Mouse (Mus musculus) liver, embryonic 13.5 days (tissue): ENCODE results near the gene Cdh23. TPM values are rescaled to one million over a fixed set of nuclear protein-coding genes. Genes with fewer than 3 reads are reported as not detected.

Experiments used
- ATAC-seq: fragments of 200-750 bp; cut with Nextera tagmentation; 2 replicates; pipeline ENCODE4 v1.8.0; 2017; ENCODE audit warnings: low read depth, mild to moderate bottlenecking, moderate number of reproducible peaks, moderate library complexity
- DNase-seq: peaks from one replicate; pipeline ENCODE4 v3.0.0; 2022
- H3K27ac ChIP-seq: fragments of 300-500 bp; sonication (generic); 2 replicates; pipeline ENCODE4 v1.5.1; 2015; ENCODE audit warnings: moderate library complexity, mild to moderate bottlenecking, inconsistent platforms
- H3K27me3 ChIP-seq: fragments of 300-500 bp; sonication (generic); 2 replicates; pipeline ENCODE4 v1.6.1; 2015; ENCODE audit warnings: mild to moderate bottlenecking, inconsistent platforms
- H3K36me3 ChIP-seq: fragments of 300-500 bp; sonication (generic); 2 replicates; pipeline ENCODE4 v1.6.1; 2015; ENCODE audit warnings: mild to moderate bottlenecking, inconsistent platforms
- H3K4me1 ChIP-seq: fragments of 300-500 bp; sonication (generic); replicated peaks from 2 replicates; pipeline ENCODE4 v1.6.1; 2015; ENCODE audit warnings: inconsistent platforms
- H3K4me2 ChIP-seq: fragments of 300-500 bp; sonication (generic); 2 replicates; pipeline ENCODE4 v1.6.1; 2015; ENCODE audit warnings: inconsistent platforms, mild to moderate bottlenecking, moderate library complexity
- H3K4me3 ChIP-seq: fragments of 300-500 bp; sonication (generic); replicated peaks from 2 replicates; pipeline ENCODE4 v1.5.1; 2015; ENCODE audit warnings: mild to moderate bottlenecking, inconsistent platforms
- H3K9ac ChIP-seq: fragments of 300-500 bp; sonication (generic); 2 replicates; pipeline ENCODE4 v1.6.1; 2015; ENCODE audit warnings: mild to moderate bottlenecking, inconsistent platforms
- H3K9me3 ChIP-seq: fragments of 300-500 bp; sonication (generic); replicated peaks from 2 replicates; pipeline ENCODE4 v1.6.1; 2016; ENCODE audit warnings: inconsistent platforms
- WGBS: fragments of 180-500 bp; shearing (Covaris S2); methylation state at CpG from one replicate; pipeline ENCODE4 v1.1.7; 2015; ENCODE audit not compliant: insufficient replicate concordance; 5-methylcytosine and 5-hydroxymethylcytosine counted together
- polyA plus RNA-seq: library from polyadenylated mRNA; unstranded; fragments of >200 nt; fragmentation: Nextera tagmentation; extraction: Ambion mirVana; gene quantifications from 2 replicates; pipeline ENCODE4 v1.2.1, GENCODE M21; 2015

Cdh23 gene
- polyA plus RNA-seq, 1 experiment from 2014 or later = 0.16 TPM

DNA sequence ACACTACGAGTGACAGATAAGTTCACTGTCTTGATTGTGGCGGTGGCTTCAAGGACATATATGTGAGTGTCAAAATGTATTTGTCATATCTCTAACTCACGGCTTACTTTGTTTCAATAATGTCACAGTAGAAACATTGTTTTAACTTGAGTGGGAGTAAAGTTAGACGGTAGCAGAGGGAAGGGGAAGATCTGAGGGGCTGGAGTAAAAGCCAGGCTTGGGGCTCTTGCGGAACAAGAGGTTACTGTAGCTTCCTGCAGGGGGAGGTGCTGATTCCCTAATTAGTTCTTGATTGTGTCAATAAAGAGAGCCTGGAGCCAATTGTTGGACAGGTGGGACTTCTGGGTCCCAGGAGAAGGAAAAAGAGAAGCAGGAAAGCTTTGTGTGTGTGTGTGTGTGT lies 70.2 kb downstream of the Cdh23 start:
- WGBS = 50% methylated on average over 5 of the region's 5 CpGs
- H3K27ac ChIP-seq = no peak overlapping the region
- no peaks in the 10 kb centered on the region for H3K9me3 ChIP-seq
- no peaks in the 10 kb centered on the region for H3K4me1 ChIP-seq
- ATAC-seq (no peak), DNase-seq (no peak)
- no peak overlapping the region for H3K4me3 ChIP-seq
- H3K36me3 ChIP-seq = no peaks in the 10 kb centered on the region
- no peak overlapping the region for H3K9ac ChIP-seq
- H3K27me3 ChIP-seq = no peaks in the 10 kb centered on the region
- no peak overlapping the region for H3K4me2 ChIP-seq

DNA sequence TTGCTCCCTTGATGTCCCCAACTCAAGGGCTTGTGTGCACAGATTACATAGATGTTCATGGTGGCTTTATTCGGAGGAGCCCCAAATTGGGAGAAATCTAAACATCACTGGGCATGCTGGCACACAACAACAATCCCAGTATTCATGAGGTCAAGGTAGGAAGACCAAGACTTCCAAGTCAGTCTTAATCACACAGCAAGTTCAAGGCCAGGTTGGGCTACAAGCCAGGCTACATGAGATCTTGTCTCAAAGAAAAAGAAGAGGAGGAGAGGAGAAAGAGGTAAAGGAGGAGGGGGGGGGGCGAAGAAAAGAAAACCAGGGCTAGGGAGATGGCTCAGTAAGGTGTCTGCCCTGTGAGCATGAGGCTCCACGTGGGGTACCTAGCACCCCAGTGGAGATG lies 70.8 kb downstream of the Cdh23 start:
- ATAC-seq = no peak
- H3K27ac ChIP-seq = no peak overlapping the region
- 62% methylated on average over 3 of the region's 3 CpGs for WGBS

DNA sequence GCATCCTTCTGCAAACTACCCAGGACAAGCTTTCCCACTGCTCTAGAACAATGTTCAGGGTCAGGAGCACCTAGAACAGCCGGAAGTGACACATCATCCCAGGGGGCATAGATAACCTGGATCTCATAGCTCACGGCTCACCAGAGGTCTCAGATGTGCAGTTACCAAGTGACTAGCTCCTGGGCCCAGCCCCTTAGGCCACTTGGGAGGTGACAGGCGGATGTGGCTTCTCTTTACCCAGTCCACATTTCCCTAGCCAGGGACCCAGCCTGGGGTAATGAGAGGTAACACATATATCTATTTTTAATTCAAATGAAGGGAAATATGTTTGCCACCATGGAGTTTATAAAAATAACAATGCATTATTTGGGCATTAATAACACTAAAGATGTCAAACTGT lies 71.3 kb downstream of the Cdh23 start:
- Histone ChIP-seq H3K4me2 (no peak overlapping the region), H3K9ac (no peak overlapping the region), H3K36me3 (no peaks in the 10 kb centered on the region), H3K27ac (no peak overlapping the region), H3K27me3 (no peaks in the 10 kb centered on the region), H3K4me3 (no peak overlapping the region), H3K9me3 (no peaks in the 10 kb centered on the region), H3K4me1 (no peaks in the 10 kb centered on the region)
- DNase-seq (no peak), ATAC-seq (no peak)
- WGBS = 37% methylated on average over 3 of the region's 3 CpGs

More for the DNA sequence above, 70.8 kb downstream of the Cdh23 start:
- H3K4me3 ChIP-seq = no peak overlapping the region
- no peak overlapping the region for H3K9ac ChIP-seq
- H3K36me3 ChIP-seq = no peaks in the 10 kb centered on the region
- H3K9me3 ChIP-seq = no peaks in the 10 kb centered on the region
- H3K4me1 ChIP-seq = no peaks in the 10 kb centered on the region
- no peak overlapping the region for H3K4me2 ChIP-seq
- DNase-seq = no peak
- no peaks in the 10 kb centered on the region for H3K27me3 ChIP-seq

DNA sequence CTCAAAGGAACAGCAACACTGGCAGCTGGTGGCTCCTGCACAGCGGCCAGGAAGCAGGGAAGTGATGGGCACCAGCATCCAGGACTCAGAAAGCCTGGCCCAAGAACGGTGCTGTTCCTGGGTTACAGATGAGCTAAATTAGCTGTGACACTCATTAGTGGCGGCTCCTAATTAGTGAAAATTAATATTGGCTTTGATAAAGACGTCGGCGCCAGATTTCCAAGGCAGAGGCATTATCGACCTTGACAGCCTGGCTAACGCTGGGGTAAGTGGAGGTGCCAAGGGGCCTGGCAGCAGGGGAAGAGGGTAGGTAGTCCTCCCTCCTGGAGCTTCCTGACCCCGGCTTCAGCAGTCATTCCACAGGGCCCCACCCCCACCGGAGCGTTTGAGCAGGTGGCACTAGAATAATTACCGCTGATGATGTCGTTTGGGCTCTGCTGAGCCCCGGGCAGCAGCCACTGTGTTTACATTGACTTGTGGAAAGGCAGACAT lies 72.0 kb downstream of the Cdh23 start:
- H3K27me3 ChIP-seq = no peaks in the 10 kb centered on the region
- no peak for ATAC-seq
- no peaks in the 10 kb centered on the region for H3K9me3 ChIP-seq
- no peaks in the 10 kb centered on the region for H3K36me3 ChIP-seq
- no peak overlapping the region for H3K4me2 ChIP-seq
- no peak for DNase-seq
- H3K9ac ChIP-seq = no peak overlapping the region
- H3K27ac ChIP-seq = no peak overlapping the region
- no peaks in the 10 kb centered on the region for H3K4me1 ChIP-seq
- WGBS = 48% methylated on average over 14 of the region's 14 CpGs
- H3K4me3 ChIP-seq = no peak overlapping the region

DNA sequence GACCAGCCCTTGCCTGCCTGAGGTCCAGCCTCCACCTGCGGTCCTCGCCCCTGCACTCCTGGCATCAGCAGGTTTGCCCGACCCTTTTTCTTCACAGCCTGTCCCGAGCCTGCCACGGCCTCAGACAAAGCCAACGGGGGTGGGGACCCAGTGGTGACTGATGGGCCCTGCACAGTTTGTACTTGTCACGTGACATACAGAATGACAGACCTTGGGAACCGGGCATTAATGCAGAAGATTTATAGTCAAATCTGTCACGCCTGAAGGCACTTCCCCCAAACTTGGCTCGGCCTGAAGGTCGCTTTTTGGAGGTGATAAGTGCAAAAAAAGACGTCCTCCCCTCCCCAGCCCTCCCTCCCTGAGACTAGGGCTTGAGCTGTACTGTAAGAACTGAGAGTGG lies 73.5 kb downstream of the Cdh23 start:
- ATAC-seq = no peak
- 56% methylated on average over 12 of the region's 12 CpGs for WGBS

DNA sequence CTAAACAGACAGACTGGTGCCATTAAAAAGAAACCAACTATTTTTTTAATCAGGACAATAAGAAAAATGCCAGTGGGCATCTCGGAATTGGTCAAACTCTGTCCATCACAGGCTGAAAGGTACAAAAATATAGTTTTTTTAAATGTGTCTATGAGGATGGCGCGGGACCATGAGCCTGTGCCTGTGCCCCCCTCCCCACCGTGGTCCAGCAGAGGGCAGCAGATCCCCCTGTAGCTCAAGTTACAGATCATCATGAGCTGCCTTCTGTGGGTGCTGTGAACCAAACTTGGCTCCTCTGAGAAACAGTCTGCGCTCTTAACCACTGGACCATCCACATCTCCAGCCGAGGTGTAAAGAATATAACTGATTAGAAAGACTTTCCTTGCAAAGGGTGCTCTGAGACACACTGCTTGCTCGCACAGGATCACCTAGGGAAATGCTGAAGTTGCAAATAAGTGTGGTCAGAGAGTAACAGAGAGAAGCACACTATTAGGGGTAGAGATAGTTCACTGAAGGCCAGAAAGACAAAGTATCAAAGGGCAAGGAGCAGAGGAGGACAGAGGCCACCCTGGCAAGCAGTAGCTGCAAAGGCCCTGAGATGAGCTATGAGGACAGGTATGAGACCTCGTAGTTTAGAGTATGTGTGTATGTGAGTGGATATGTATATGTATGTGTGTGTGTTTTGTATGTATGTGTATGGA lies 74.7 kb downstream of the Cdh23 start:
- H3K27me3 ChIP-seq = 0 out of 2 replicates have a peak, but pooled peaks cover 4% of the 10 kb centered on the region
- no peak overlapping the region for H3K9ac ChIP-seq
- no peak overlapping the region for H3K4me3 ChIP-seq
- H3K36me3 ChIP-seq = no peaks in the 10 kb centered on the region
- 61% methylated on average over 8 of the region's 8 CpGs for WGBS
- DNase-seq (no peak), ATAC-seq (no peak)
- H3K4me2 ChIP-seq = no peak overlapping the region
- H3K4me1 ChIP-seq = no peaks in the 10 kb centered on the region
- H3K27ac ChIP-seq = no peak overlapping the region
- H3K9me3 ChIP-seq = no peaks in the 10 kb centered on the region

More for the DNA sequence above, 73.5 kb downstream of the Cdh23 start:
- H3K9ac ChIP-seq = no peak overlapping the region
- no peak overlapping the region for H3K27ac ChIP-seq
- H3K4me3 ChIP-seq = no peak overlapping the region
- no peaks in the 10 kb centered on the region for H3K4me1 ChIP-seq
- H3K9me3 ChIP-seq = no peaks in the 10 kb centered on the region
- no peak overlapping the region for H3K4me2 ChIP-seq
- DNase-seq = no peak
- no peaks in the 10 kb centered on the region for H3K36me3 ChIP-seq
- H3K27me3 ChIP-seq = 0 out of 2 replicates have a peak, but pooled peaks cover 4% of the 10 kb centered on the region

DNA sequence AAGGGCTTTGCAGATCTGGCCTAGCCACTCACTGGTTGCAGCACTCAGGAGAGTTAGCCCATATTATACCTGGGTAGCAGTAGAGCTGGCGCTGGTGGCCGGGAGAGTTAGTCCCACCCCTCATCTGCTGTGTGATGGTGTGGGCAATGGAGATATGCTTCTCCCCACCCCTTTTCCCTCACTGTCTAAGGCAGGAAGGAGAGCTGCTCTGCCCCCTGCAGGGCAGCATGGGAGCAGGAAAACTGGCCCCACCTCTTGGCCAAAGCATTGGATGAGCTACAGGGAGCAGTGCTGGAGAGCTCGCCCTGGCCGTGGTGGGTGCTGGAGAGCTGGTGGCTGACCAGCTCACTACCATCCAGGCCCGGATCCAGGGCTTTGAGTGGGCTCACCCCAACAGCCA lies 80.4 kb downstream of the Cdh23 start:
- no peaks in the 10 kb centered on the region for H3K9me3 ChIP-seq
- 0 out of 2 replicates have a peak, but pooled peaks cover 4% of the 10 kb centered on the region for H3K27me3 ChIP-seq
- ATAC-seq = no peak
- 28% methylated on average over 5 of the region's 5 CpGs for WGBS
- no peak overlapping the region for H3K27ac ChIP-seq
- DNase-seq = no peak
- H3K4me1 ChIP-seq = no peaks in the 10 kb centered on the region
- H3K9ac ChIP-seq = no peak overlapping the region
- H3K36me3 ChIP-seq = no peaks in the 10 kb centered on the region
- H3K4me3 ChIP-seq = no peak overlapping the region
- no peak overlapping the region for H3K4me2 ChIP-seq

DNA sequence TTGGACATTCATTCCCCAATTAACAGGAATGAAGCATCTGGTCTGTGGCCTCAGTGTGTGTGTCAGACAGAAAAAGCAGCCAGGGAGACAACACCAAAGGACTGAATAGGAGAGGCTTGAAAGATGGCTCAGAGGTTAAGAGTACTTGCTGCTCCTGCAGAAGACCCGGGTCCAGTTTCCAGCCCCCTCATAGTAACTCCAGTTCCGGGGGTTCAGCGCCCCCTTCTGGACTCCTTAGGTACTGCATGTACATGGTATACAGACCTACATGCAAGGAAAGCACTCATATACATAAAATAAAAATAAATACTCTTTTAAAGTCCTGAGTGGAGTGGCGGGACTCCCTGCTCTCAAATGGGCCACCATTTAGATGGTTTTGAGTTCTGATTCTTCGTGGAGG lies 83.4 kb downstream of the Cdh23 start:
- no peak overlapping the region for H3K4me2 ChIP-seq
- DNase-seq (no peak), ATAC-seq (no peak)
- no peaks in the 10 kb centered on the region for H3K27me3 ChIP-seq
- no peaks in the 10 kb centered on the region for H3K9me3 ChIP-seq
- no peak overlapping the region for H3K4me3 ChIP-seq
- H3K36me3 ChIP-seq = no peaks in the 10 kb centered on the region
- H3K27ac ChIP-seq = no peak overlapping the region
- no peaks in the 10 kb centered on the region for H3K4me1 ChIP-seq
- 12% methylated on average over 5 of the region's 5 CpGs for WGBS
- no peak overlapping the region for H3K9ac ChIP-seq

DNA sequence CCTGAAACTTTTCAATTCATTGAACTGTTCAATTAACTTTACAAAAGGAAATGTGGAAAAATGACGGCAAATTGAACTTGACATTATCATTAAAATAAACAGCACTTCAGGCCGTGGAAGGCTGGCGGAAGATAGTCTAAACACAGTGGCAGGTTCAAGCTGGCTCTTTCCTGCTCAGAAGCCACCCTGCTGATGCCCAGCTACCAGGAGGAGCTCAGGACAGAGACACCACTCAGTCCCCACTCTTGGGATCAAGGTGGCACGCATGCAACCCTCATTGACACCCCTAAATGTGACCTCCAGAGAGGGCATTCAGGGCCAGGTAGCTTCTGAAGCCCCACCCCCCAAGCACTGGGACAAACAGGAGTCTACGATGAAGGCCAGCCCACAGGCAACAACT lies 89.1 kb downstream of the Cdh23 start:
- ATAC-seq (no peak), DNase-seq (no peak)
- no peak overlapping the region for H3K27ac ChIP-seq
- H3K4me2 ChIP-seq = no peak overlapping the region
- 64% methylated on average over 5 of the region's 5 CpGs for WGBS
- H3K4me3 ChIP-seq = no peak overlapping the region
- no peaks in the 10 kb centered on the region for H3K9me3 ChIP-seq
- no peaks in the 10 kb centered on the region for H3K27me3 ChIP-seq
- H3K4me1 ChIP-seq = no peaks in the 10 kb centered on the region
- no peak overlapping the region for H3K9ac ChIP-seq
- no peaks in the 10 kb centered on the region for H3K36me3 ChIP-seq

DNA sequence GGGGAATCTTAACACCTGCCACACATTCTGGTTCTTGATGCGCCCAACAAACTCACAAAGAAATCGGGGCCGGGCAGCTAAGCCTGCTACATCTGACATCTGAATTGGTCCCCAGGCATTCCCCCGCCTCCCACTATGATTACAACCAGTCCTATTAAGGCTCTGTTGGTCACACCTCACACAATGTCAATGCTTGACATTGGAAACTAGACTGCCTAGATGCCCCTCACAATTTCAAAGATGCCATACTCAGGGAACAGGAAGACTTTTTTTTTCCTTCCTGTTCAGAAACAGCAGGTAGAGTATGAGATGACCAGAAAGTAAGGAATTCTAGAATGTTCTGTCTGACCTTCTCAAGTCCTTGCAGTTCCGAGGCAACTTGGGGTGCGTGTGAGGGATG lies 89.6 kb downstream of the Cdh23 start:
- DNase-seq = no peak
- WGBS = 74% methylated on average over 6 of the region's 6 CpGs
- no peak overlapping the region for H3K4me2 ChIP-seq
- no peaks in the 10 kb centered on the region for H3K9me3 ChIP-seq
- H3K36me3 ChIP-seq = no peaks in the 10 kb centered on the region
- no peak overlapping the region for H3K27ac ChIP-seq
- no peak for ATAC-seq
- no peak overlapping the region for H3K9ac ChIP-seq
- no peaks in the 10 kb centered on the region for H3K4me1 ChIP-seq
- H3K27me3 ChIP-seq = no peaks in the 10 kb centered on the region
- H3K4me3 ChIP-seq = no peak overlapping the region

DNA sequence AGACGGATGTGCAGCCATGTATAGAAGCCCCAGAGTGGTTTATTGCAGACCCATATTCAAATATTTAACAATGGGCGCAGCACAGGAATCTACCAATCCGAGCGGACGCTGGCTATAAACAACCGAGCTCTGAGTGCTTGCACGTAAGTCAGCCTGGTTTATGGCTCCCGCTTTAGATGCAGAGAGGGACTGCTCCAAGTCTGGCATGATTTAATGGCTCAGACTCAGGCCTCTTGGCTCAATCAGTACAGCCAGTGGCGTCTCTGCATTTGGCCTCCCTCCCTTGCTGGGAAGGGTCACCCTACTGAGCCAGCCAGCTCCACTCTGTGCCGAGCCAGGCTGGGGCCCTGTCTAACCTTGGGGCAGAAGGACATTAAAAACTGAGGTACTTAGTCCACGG lies 94.1 kb downstream of the Cdh23 start:
- ATAC-seq = no peak
- no peak for DNase-seq

DNA sequence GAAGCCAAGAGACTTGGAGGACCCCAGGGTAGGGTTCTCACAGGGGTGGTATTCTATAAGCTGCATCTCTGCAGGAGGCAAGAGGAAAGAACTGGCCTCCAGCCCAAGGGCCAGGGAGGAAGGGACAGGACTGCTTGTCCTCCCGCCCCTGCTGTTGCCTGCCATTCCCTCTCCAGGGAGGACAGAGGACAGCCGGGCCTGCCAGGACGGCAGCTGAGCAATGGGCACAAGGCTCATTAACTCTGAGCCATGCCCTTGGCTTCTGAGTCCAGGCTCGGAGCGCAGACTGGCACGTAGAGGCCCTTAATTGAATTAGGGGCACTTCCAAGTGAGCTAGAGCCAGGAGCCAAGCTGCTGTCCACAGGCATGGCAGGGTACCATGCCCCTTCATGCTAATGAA lies 101.1 kb downstream of the Cdh23 start:
- DNase-seq (no peak), ATAC-seq (no peak)
- Histone ChIP-seq H3K4me2 (no peak overlapping the region), H3K4me1 (no peaks in the 10 kb centered on the region), H3K27ac (no peak overlapping the region), H3K4me3 (no peak overlapping the region), H3K9me3 (no peaks in the 10 kb centered on the region), H3K36me3 (no peaks in the 10 kb centered on the region), H3K27me3 (no peaks in the 10 kb centered on the region), H3K9ac (no peak overlapping the region)
- 74% methylated on average over 6 of the region's 6 CpGs for WGBS

More for the DNA sequence above, 94.1 kb downstream of the Cdh23 start:
- H3K27ac ChIP-seq = no peak overlapping the region
- H3K9me3 ChIP-seq = no peaks in the 10 kb centered on the region
- no peaks in the 10 kb centered on the region for H3K27me3 ChIP-seq
- H3K4me3 ChIP-seq = no peak overlapping the region
- no peaks in the 10 kb centered on the region for H3K36me3 ChIP-seq
- 73% methylated on average over 11 of the region's 11 CpGs for WGBS
- H3K9ac ChIP-seq = no peak overlapping the region
- H3K4me2 ChIP-seq = no peak overlapping the region
- no peaks in the 10 kb centered on the region for H3K4me1 ChIP-seq
